Mouse (Mus musculus) ovary, postnatal 36 days (tissue): ENCODE data around the gene Olfr1291-ps1.

ENCODE experiments used
- DNase-seq: peaks from one replicate; pipeline ENCODE4 v3.0.0; 2022; ENCODE audit warnings: low spot score, mixed read lengths

The Olfr1291-ps1 gene

GRCm38 (mm10) chr2:111496880-111497279 is at the start of gene Olfr1291-ps1:
Gene Olfr1291-ps1, plus strand, starts transcription at chr2:111497180.
- DNase-seq, result no peak

GRCm38 (mm10) chr2:111448842-111449241 is 48.1 kb upstream of the Olfr1291-ps1 start, which contains the start of gene Olfr1287:
Gene Olfr1287, plus strand, starts transcription at chr2:111449142.
- no peak for DNase-seq

GRCm38 (mm10) chr2:111473801-111474200 is 23.2 kb upstream of the Olfr1291-ps1 start, which contains the start of gene Olfr1288:
Gene Olfr1288, plus strand, starts transcription at chr2:111474101.
- no peak for DNase-seq

GRCm38 (mm10) chr2:111480519-111480918 is 16.5 kb upstream of the Olfr1291-ps1 start, which contains the start of gene Olfr1289:
Gene Olfr1289, plus strand, starts transcription at chr2:111480819.
- DNase-seq, result no peak

GRCm38 (mm10) chr2:111493729-111494128 is 3.3 kb upstream of the Olfr1291-ps1 start, which contains the start of gene Olfr1290:
Gene Olfr1290, minus strand, starts transcription at chr2:111493829.
- no peak for DNase-seq

GRCm38 (mm10) chr2:111517451-111517850 is 20.5 kb downstream of the Olfr1291-ps1 start:
- DNase-seq, result no peak

GRCm38 (mm10) chr2:111524903-111525302 is 27.9 kb downstream of the Olfr1291-ps1 start, which contains the start of gene Olfr1293-ps:
Gene Olfr1293-ps, plus strand, starts transcription at chr2:111525203.
- DNase-seq, result no peak

- no peak for DNase-seq
Observed at GRCm38 (mm10) chr2:111540191-111540590, 43.2 kb downstream of the Olfr1291-ps1 start, which contains the start of gene Olfr1294. Gene Olfr1294, minus strand, starts transcription at chr2:111540291.
